Mouse (Mus musculus): Measurements from ENCODE around the gene Rangrf.

GRCm38 (mm10) chr11:68945245-68945644 is 29.7 kb downstream of the Rangrf start:
- no peak for TF ChIP-seq CTCF (IDR thresholded peaks at IDR 0.05; ENCODE audit: control insufficient read depth, insufficient read depth, low read length)
- TF ChIP-seq POLR2A (IDR thresholded peaks at IDR 0.05; ENCODE audit: borderline replicate concordance, control insufficient read depth, low read depth, low read length) = no peak
